Mouse (Mus musculus) cerebellum, adult 18-20 months (tissue): ENCODE measurements around the gene Tomm20.
"Not testable (repeated sequence)": the region's sequence is repeated elsewhere in the genome, so short reads cannot be mapped to it uniquely, and the experiment has no call there.

Source experiments
- DNase-seq, 2 experiments: peaks; one replicate each; pipeline ENCODE4 v3.0.0; 2021

Tomm20 gene

DNA sequence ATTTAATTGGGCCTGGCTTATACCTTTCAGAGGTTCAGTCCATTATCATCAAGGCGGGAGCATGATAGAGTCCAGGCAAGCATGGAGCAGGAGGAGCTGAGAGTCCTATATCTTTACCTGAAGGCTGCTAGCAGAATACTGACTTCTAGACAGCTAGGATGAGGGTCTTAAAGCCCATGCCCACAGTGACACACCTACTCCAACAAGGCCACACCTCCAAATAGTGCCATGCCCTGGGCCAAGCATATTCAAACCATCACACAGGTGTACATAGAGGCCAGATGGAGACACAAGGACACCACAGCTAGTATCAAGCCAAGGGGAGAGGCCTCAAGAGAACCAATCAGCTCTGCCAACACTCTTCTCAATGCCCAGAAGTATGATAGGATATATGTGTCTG is 63.1 kb downstream of the Tomm20 start:
- DNase-seq, result not testable (repeated sequence)

DNA sequence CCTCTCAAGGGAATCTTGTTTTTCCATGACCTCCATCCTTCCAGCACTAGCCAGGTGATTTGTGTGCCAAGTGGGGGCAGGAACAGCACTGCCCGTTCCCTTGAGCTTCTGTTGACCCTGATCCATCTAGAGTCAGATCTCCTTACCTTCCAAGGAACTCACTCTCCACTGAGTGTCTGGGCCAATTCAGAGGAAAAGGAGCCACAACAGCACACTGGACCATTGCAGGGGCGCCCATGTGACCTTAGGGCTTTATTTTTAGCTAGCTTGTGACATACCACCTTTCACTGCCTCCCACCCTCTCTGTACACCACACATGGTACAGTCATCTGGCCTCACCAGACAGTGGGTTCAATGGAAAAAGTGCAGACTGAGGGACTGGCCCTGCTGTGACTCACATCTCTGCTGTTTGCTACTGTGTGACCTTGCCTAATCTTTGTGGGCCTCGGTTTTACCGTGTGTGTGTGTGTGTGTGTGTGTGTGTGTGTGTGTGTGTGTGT is 64.0 kb downstream of the Tomm20 start:
- DNase-seq, result no peak
